Mouse (Mus musculus) stomach, postnatal 0 days (tissue): ENCODE results near the gene Tspan31.

Experiments used
- CTCF ChIP-seq: IDR thresholded peaks from 2 replicates; pipeline ENCODE4 v1.5.1; 2016; ENCODE audit warnings: antibody characterized with exemption, low read depth, mild to moderate bottlenecking, moderate library complexity
- EP300 ChIP-seq: optimal IDR thresholded peaks from 2 replicates; pipeline ENCODE3; 2016; ENCODE audit warnings: antibody characterized with exemption

- no peak for TF ChIP-seq CTCF
- TF ChIP-seq EP300, result no peak
Measured at GRCm38 (mm10) chr10:127078677-127079575, 8.9 kb upstream of the Tspan31 start.
